Mouse (Mus musculus) hindbrain, postnatal 0 days (tissue): ENCODE results near the gene Ttll13. TPM values are rescaled to one million over a fixed set of nuclear protein-coding genes. Genes with fewer than 3 reads are reported as not detected.
A peak's percentile ranks its signal among the peaks of the same experiment; 100 is the strongest.

Source experiments
- ATAC-seq: fragments of 200-750 bp; cut with Nextera tagmentation; 2 replicates; pipeline ENCODE4 v1.8.0; 2017; ENCODE audit warnings: mild to moderate bottlenecking, moderate TSS enrichment, moderate library complexity
- DNase-seq: peaks from one replicate; pipeline ENCODE4 v3.0.0-alpha.2; 2015; ENCODE audit warnings: low spot score
- H3K27ac ChIP-seq: fragments of 300-500 bp; sonication (generic); 2 replicates; pipeline ENCODE4 v1.5.1; 2014; ENCODE audit warnings: mild to moderate bottlenecking
- H3K27me3 ChIP-seq: fragments of 300-500 bp; sonication (generic); 2 replicates; pipeline ENCODE4 v1.6.1; 2014; ENCODE audit warnings: low read length, mixed read lengths; ENCODE audit not compliant: insufficient read depth
- H3K36me3 ChIP-seq: fragments of 300-500 bp; sonication (generic); 2 replicates; pipeline ENCODE4 v1.6.1; 2014; ENCODE audit warnings: low read length, mixed read lengths; ENCODE audit not compliant: insufficient read depth
- H3K4me1 ChIP-seq: fragments of 300-500 bp; sonication (generic); 2 replicates; pipeline ENCODE4 v1.6.1; 2014; ENCODE audit warnings: antibody characterized with exemption, low read length, mixed read lengths; ENCODE audit not compliant: insufficient read depth
- H3K4me2 ChIP-seq: fragments of 300-500 bp; sonication (generic); 2 replicates; pipeline ENCODE4 v1.6.1; 2014; ENCODE audit warnings: low read depth, mild to moderate bottlenecking, low read length, moderate library complexity, mixed read lengths
- H3K4me3 ChIP-seq: fragments of 300-500 bp; sonication (generic); 2 replicates; pipeline ENCODE4 v1.5.1; 2014; ENCODE audit warnings: low read length
- H3K9ac ChIP-seq: fragments of 300-500 bp; sonication (generic); replicated peaks from 2 replicates; pipeline ENCODE4 v1.6.1; 2014; ENCODE audit warnings: mild to moderate bottlenecking, low read length, moderate library complexity, mixed read lengths
- H3K9me3 ChIP-seq: fragments of 300-500 bp; sonication (generic); 2 replicates; pipeline ENCODE4 v1.6.1; 2016; ENCODE audit warnings: low read length, mixed read lengths
- CTCF ChIP-seq: IDR thresholded peaks from 2 replicates; pipeline ENCODE4 v1.5.1; 2016; ENCODE audit warnings: antibody characterized with exemption, control low read depth, low read depth
- WGBS: fragments of 180-500 bp; shearing (Covaris S2); extraction: QIAGEN DNeasy Blood & Tissue Kit; methylation state at CpG from one replicate; pipeline ENCODE4 v1.1.7; 2014; 5-methylcytosine and 5-hydroxymethylcytosine counted together
- polyA plus RNA-seq: library from polyadenylated mRNA; unstranded; fragments of >200 nt; fragmentation: Nextera tagmentation; extraction: Ambion mirVana; gene quantifications from 2 replicates; pipeline ENCODE4 v1.2.1, GENCODE M21; 2015
- total RNA-seq: library from RNA; depleted of rRNA; stranded (reverse); fragments of >200 nt; gene quantifications from 2 replicates; pipeline ENCODE4 v1.2.3, GENCODE M21; 2014

Ttll13 gene
- total and polyA plus RNA-seq, 2 experiments from 2014 or later, result 0.73 to 2.7 TPM

- ATAC-seq, result no peak
- H3K27ac ChIP-seq, result no peak overlapping the region
- DNase-seq, result no peak
- H3K27me3 ChIP-seq, result no peaks in the 10 kb centered on the region
- no peaks in the 10 kb centered on the region; the same call in 1 of the 2 replicates for H3K36me3 ChIP-seq
- H3K9ac ChIP-seq, result no peak overlapping the region
- no peak overlapping the region for H3K4me2 ChIP-seq
- WGBS, result 94% methylated on average over 4 of the region's 4 CpGs
- H3K9me3 ChIP-seq, result no peaks in the 10 kb centered on the region
- no peak overlapping the region for H3K4me3 ChIP-seq
- no peaks in the 10 kb centered on the region for H3K4me1 ChIP-seq
- no peak for TF ChIP-seq CTCF
These were observed 1.3 kb upstream of the Ttll13 start for GRCm38 (mm10) chr7:80244851-80245250.

DNA sequence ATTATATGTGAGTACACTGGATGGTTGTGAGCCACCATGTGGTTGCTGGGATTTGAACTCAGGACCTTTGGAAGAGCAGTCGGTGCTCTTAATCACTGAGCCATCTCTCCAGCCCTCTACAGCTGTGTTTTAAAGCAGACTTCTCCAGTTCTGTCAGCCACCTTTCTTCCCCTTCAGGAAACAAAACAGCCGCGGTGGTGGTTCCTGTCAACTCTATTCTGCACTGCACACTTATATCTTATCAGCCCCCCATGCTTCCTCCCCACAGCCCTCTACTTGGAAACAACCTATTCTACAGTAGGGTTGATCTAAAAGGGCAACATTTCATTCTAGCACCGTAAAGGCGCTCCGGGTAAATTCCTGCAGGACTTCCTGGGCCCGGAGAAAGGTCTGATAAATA lies 683 bp downstream of the Ttll13 start:
- no peaks in the 10 kb centered on the region for H3K36me3 ChIP-seq
- 64% methylated on average over 7 of the region's 7 CpGs for WGBS
- H3K4me3 ChIP-seq, result peak overlapping the region; percentile 56
- peak overlapping the region; percentile 83; the same call in 1 of the 2 replicates for H3K27ac ChIP-seq
- H3K4me2 ChIP-seq, result peak overlapping the region; percentile 65
- no peak for ATAC-seq
- peak overlapping the region; percentile 62; the same call in 1 of the 2 replicates for H3K9ac ChIP-seq
- H3K9me3 ChIP-seq, result no peaks in the 10 kb centered on the region
- DNase-seq, result no peak
- no peak for TF ChIP-seq CTCF
- no peaks in the 10 kb centered on the region for H3K27me3 ChIP-seq
- H3K4me1 ChIP-seq, result no peaks in the 10 kb centered on the region

DNA sequence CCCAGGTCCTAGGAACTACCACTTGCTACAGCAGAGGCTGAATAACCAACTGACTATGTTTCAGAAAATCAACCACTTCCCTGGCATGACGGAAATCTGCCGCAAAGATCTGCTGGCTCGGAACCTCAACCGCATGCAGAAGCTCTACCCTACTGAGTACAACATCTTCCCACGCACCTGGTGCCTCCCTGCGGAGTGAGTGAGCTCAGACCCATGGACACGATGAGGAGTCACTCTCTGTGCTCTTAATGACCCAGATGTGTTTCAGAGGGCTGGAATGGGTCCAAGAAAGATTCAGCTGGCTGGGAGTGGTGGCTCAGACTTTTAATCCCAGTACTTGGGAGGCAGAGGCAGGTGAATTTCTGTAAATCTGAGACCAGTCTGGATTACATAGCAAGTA lies 6.3 kb downstream of the Ttll13 start:
- Histone ChIP-seq H3K36me3 (no peaks in the 10 kb centered on the region), H3K4me2 (no peak overlapping the region), H3K27me3 (0 out of 2 replicates have a peak, but pooled peaks cover 10% of the 10 kb centered on the region), H3K9me3 (no peaks in the 10 kb centered on the region), H3K27ac (no peak overlapping the region), H3K4me1 (no peaks in the 10 kb centered on the region), H3K9ac (no peak overlapping the region), H3K4me3 (no peak overlapping the region)
- no peak for TF ChIP-seq CTCF
- WGBS, result 78% methylated on average over 7 of the region's 7 CpGs
- ATAC-seq (no peak), DNase-seq (no peak)

DNA sequence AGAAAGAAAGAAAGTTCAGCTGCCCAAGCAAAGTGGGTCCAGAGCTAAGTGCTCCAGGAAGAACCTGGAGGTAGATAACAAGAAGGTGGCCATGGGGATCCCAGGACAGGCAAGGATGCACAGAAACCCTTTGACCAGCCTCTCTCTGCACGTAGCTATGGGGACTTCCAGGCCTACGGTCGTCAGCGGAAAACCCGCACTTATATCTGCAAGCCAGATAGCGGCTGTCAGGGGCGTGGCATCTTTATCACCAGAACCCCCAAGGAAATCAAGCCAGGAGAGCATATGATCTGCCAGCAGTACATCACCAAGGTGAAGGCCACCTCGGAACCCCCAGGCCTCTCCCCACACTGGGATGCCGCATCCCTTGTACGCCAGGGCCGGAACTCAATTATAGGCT lies 6.7 kb downstream of the Ttll13 start:
- Histone ChIP-seq H3K9me3 (no peaks in the 10 kb centered on the region), H3K27me3 (peaks cover 13% of the 10 kb centered on the region; the same call in 1 of the 2 replicates), H3K27ac (no peak overlapping the region), H3K4me2 (no peak overlapping the region), H3K4me3 (no peak overlapping the region), H3K36me3 (no peaks in the 10 kb centered on the region), H3K9ac (no peak overlapping the region), H3K4me1 (no peaks in the 10 kb centered on the region)
- ATAC-seq (no peak), DNase-seq (no peak)
- no peak for TF ChIP-seq CTCF
- 85% methylated on average over 11 of the region's 11 CpGs for WGBS

- no peak overlapping the region for H3K4me2 ChIP-seq
- no peak for DNase-seq
- H3K27me3 ChIP-seq, result peaks cover 28% of the 10 kb centered on the region
- H3K4me3 ChIP-seq, result no peak overlapping the region
- no peaks in the 10 kb centered on the region for H3K9me3 ChIP-seq
- TF ChIP-seq CTCF, result 0 out of 2 replicates have a peak, but pooled peaks have one; percentile 13
- WGBS, result 66% methylated on average over 2 of the region's 2 CpGs
- no peaks in the 10 kb centered on the region for H3K4me1 ChIP-seq
- no peak overlapping the region for H3K27ac ChIP-seq
- no peaks in the 10 kb centered on the region for H3K36me3 ChIP-seq
- no peak overlapping the region for H3K9ac ChIP-seq
- ATAC-seq, result no peak
These were observed 9.8 kb downstream of the Ttll13 start for GRCm38 (mm10) chr7:80255981-80256380.

DNA sequence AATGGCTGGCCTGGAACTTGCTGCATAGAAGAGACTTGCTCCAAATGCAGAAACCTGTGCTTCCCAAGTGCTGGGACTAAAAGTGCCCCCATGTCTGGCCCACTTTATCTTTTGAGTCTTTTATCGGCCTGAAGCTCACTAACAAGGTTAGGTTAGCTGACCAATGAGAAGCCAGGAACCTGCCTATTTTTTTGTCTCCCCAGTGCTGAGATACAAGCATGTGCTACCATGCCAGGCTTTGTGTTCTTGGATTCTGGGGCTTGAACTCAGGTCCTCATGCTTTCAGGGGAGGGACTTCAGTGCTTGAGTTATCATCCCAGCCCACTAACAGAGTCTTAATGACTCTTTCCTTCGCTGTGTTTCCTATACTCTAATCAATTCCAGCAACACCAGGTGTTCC lies 11.5 kb downstream of the Ttll13 start:
- TF ChIP-seq CTCF, result no peak
- no peak overlapping the region for H3K4me2 ChIP-seq
- peaks cover 28% of the 10 kb centered on the region for H3K27me3 ChIP-seq
- no peak for DNase-seq
- no peaks in the 10 kb centered on the region for H3K36me3 ChIP-seq
- H3K4me3 ChIP-seq, result no peak overlapping the region
- H3K4me1 ChIP-seq, result peaks cover 10% of the 10 kb centered on the region
- WGBS, result 80% methylated on average over 2 of the region's 2 CpGs
- H3K9ac ChIP-seq, result no peak overlapping the region
- no peak for ATAC-seq
- no peaks in the 10 kb centered on the region for H3K9me3 ChIP-seq
- no peak overlapping the region for H3K27ac ChIP-seq

DNA sequence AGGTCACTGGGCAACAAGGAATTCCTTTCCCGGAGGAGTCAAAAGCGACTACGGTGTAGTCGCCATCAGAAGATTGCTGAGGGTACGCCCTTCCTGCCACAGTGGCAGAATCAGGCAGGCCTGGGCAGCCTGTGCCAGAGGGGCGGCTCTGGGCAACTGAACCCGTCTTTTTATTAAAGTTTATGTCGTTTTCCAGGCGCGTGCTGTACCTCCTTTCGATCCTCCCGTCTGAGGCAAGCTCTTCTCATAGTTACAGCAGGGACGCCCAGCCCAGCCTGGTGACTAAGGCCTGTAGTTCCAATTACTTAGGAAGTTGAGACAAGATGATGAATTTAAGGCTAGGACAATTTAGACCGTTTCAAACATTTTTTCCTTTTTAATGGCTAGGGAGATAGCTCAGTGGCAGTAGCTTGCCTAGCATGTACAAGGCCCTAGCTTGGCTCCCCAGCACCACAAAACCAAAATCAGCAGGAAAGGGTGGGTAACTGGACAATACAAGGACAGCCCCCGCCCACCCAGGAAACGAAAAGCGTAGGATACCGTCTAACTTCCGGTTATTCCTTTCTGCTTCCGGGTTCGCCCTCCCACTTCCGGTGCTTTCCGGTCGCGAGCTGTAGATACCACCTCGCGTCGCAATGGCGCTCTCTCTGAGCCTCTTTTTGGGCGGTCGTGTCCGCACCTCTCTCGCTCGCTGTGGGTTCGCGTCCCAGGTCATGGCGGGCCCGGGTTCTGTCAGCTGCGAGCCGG lies 14.6 kb downstream of the Ttll13 start, which contains the start of gene Ngrn:
TSS of gene Ngrn (plus strand) at position 591 of the 747 bp plus-strand sequence.
- Histone ChIP-seq H3K27ac (peak within 1 kb of the TSS; percentile 88), H3K4me2 (peak within 1 kb of the TSS; percentile 92), H3K4me1 (peaks cover 10% of the 10 kb centered on the region), H3K27me3 (peaks cover 21% of the 10 kb centered on the region), H3K9me3 (no peaks in the 10 kb centered on the region), H3K9ac (peak within 1 kb of the TSS; percentile 73), H3K36me3 (peaks cover 15% of the 10 kb centered on the region), H3K4me3 (peak within 1 kb of the TSS; percentile 68)
- ATAC-seq (peak; percentile 91), DNase-seq (peak; percentile 94)
- TF ChIP-seq CTCF, result peak; percentile 56
- WGBS, result 27% methylated on average over 40 of the region's 40 CpGs
